In the genomic region with DNA sequence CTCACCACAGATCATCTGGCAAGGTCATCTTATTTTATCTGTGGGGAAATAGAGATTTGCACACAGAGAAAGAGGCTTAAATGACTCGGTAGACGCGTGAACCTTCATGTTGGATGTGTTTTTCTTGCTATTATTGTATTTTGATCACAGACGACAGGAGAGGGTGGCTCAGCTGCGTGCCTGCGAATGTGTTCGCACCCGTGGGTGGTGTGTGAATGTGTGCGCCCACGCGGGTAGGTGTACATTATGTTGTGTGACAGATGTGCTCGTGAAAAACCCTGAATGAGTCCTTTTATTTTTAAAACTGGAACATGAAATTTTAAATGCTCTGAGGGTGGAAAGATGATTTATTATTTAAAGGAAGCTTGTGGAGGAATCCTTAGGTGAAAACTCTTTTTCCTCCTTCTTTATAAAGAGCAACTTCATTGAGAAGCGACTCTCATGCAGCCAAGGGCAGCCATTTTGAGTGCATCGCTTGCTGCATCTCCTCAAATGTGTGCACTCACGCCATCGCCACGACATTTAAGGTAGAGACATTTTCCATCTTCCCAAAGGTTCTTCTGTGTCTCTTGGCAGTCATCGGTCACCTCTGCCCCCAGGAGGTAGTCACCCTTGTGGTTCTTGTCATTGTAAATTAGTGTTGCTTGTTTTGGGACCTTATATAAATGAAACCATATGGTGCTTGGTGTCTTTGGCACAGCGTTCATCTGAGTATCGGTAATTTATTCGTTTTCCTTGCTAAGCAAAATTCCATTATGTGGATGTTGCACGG, we compare ENCODE assay signal across 10 mouse cellular contexts.
A peak's percentile ranks its signal among the peaks of the same experiment; 100 is the strongest.
DNase-seq lines count a peak whose midpoint lies in the region; ATAC-seq and TF ChIP-seq lines count a peak whose summit lies in the region.
"Had no signal": no experiment of that assay in that cellular context is flagged by ENCODE, and none has a peak within 500 bp of the region (broad histone marks: within the 10 kb centered on the region; RNA-seq: fewer than 3 reads in every experiment).

No protein-coding gene starts in this region.

- no peak overlapping the region for H3K27ac ChIP-seq in midbrain, postnatal 0 days (ENCODE audit: low read depth, low read length)
- H3K27ac ChIP-seq in midbrain, embryonic 14.5 days (replicated peaks; ENCODE audit: low read depth, low read length): no peak overlapping the region
- peak overlapping the region; percentile 60 for H3K27ac ChIP-seq in cortical plate, adult 2 months (ENCODE audit: insufficient read depth, low read length)
- H3K27ac ChIP-seq: hindbrain, embryonic 14.5 days had no signal

- no peak for TF ChIP-seq CTCF in midbrain, postnatal 0 days (IDR thresholded peaks at IDR 0.05)
- no peak for TF ChIP-seq CTCF in cortical plate, adult 2 months (IDR thresholded peaks at IDR 0.05; ENCODE audit: extremely low read depth, insufficient read depth, low read length)

- H3K4me1 ChIP-seq in midbrain, postnatal 0 days (ENCODE audit: insufficient read depth, low read length): no peaks in the 10 kb centered on the region
- H3K4me1 ChIP-seq in midbrain, embryonic 14.5 days (ENCODE audit: control insufficient read depth, insufficient read depth, low read length): no peaks in the 10 kb centered on the region
- peaks cover 16% of the 10 kb centered on the region for H3K4me1 ChIP-seq in cortical plate, adult 2 months (ENCODE audit: control insufficient read depth, insufficient read depth, low read length)

- no peaks in the 10 kb centered on the region for H3K9me3 ChIP-seq in midbrain, postnatal 0 days (ENCODE audit: low read length)
- no peaks in the 10 kb centered on the region for H3K9me3 ChIP-seq in midbrain, embryonic 14.5 days (ENCODE audit: control insufficient read depth, low read length)

- peak; percentile 27 for DNase-seq in midbrain, postnatal 0 days (ENCODE audit: low spot score)
- DNase-seq in midbrain, embryonic 14.5 days: no peak
- peak; percentile 79 to 82 for DNase-seq in layer of hippocampus, postnatal 36 days
- DNase-seq in right cerebral cortex, postnatal 36 days (ENCODE audit: low spot score in 2 of 2): peak; percentile 93 to 95
- DNase-seq in urinary bladder, postnatal 10 days (ENCODE audit: low spot score): no peak
- no peak for DNase-seq in adrenal gland, adult 8-10 months
- no peak for DNase-seq in lung, postnatal 36 days

- no peak overlapping the region for H3K4me3 ChIP-seq in midbrain, postnatal 0 days (ENCODE audit: low read depth, low read length)
- no peak overlapping the region for H3K4me3 ChIP-seq in midbrain, embryonic 14.5 days (replicated peaks; ENCODE audit: low read depth, low read length)
- H3K4me3 ChIP-seq in cortical plate, adult 2 months (ENCODE audit: insufficient read depth, low read length): no peak overlapping the region

- H3K36me3 ChIP-seq in midbrain, postnatal 0 days (ENCODE audit: insufficient read depth, low read length): no peaks in the 10 kb centered on the region
- no peaks in the 10 kb centered on the region for H3K36me3 ChIP-seq in midbrain, embryonic 14.5 days (ENCODE audit: control insufficient read depth, insufficient read depth, low read length)

- no peak overlapping the region for H3K4me2 ChIP-seq in midbrain, postnatal 0 days (ENCODE audit: low read depth, low read length, poor library complexity, severe bottlenecking)
- H3K4me2 ChIP-seq in midbrain, embryonic 14.5 days (ENCODE audit: low read length): no peak overlapping the region
- H3K4me2 ChIP-seq: hindbrain, embryonic 14.5 days had no signal

- H3K9ac ChIP-seq in midbrain, postnatal 0 days (replicated peaks; ENCODE audit: low read length, poor library complexity, severe bottlenecking): no peak overlapping the region
- no peak overlapping the region for H3K9ac ChIP-seq in midbrain, embryonic 14.5 days (replicated peaks; ENCODE audit: low read length)
- H3K9ac ChIP-seq: hindbrain, embryonic 14.5 days had no signal

- 87% methylated on average over 22 of the region's 22 CpGs for WGBS in midbrain, postnatal 0 days
- WGBS in midbrain, embryonic 14.5 days: 91% methylated on average over 22 of the region's 22 CpGs

- no peak for TF ChIP-seq POLR2A in cortical plate, adult 2 months (IDR thresholded peaks at IDR 0.05; ENCODE audit: extremely low read depth, insufficient read depth, low read length)

- ATAC-seq in midbrain, postnatal 0 days (ENCODE audit: low FRiP score): no peak
- no peak for ATAC-seq in midbrain, embryonic 14.5 days (ENCODE audit: low FRiP score, low TSS enrichment)
- ATAC-seq: activated CD4-positive, CD25-positive, alpha-beta regulatory T cell, adult 4 months had no signal

- no peaks in the 10 kb centered on the region for H3K27me3 ChIP-seq in midbrain, postnatal 0 days (ENCODE audit: insufficient read depth, low read length)
- H3K27me3 ChIP-seq in midbrain, embryonic 14.5 days (ENCODE audit: control insufficient read depth, insufficient read depth, low read length): no peaks in the 10 kb centered on the region

Comparison
In these comparisons a context has a peak if more than half of its experiments do, and no peak if none do; other contexts are left out.
1. DNase-seq: peak in midbrain, postnatal 0 days (single experiment), layer of hippocampus, postnatal 36 days (2 of 2) and right cerebral cortex, postnatal 36 days (2 of 2); none in midbrain, embryonic 14.5 days (single experiment), urinary bladder, postnatal 10 days (single experiment), adrenal gland, adult 8-10 months (single experiment) and lung, postnatal 36 days (single experiment).